Mouse (Mus musculus) cerebellum, postnatal 25 days (tissue): ENCODE data around the gene Lmtk2.

Experiments
- DNase-seq, 2 experiments: peaks; one replicate each; pipeline ENCODE4 v3.0.0; 2021; ENCODE audit warnings: mixed read lengths in 2 of 2

The Lmtk2 gene

GRCm38 (mm10) chr5:144112574-144113438 is 12.6 kb downstream of the Lmtk2 start:
- peak; percentile 66 to 79 for DNase-seq

DNA sequence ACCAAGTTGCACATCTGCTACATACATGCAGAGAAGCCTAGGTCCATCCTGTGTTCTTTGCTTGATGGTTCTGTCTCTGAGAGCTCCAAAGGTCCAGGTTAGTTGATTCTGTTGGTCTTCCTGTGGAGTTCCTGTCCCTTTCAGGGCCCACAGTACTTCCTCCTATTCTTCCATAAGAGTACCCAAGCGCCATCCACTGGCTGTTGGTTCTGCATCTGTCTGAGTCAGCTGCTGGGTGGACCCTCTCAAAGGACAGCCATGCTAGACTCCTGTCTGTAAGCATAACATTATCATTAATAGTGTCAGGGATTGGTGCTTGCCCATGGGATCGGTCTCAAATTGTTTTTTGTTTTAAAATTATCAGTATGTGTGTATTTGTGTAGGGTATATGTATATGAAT is 13.8 kb downstream of the Lmtk2 start:
- DNase-seq, result no peak

GRCm38 (mm10) chr5:144114970-144115627 is 14.9 kb downstream of the Lmtk2 start:
- no peak for DNase-seq

- DNase-seq, result no peak
Observed at GRCm38 (mm10) chr5:144115628-144115977, 15.4 kb downstream of the Lmtk2 start.

DNA sequence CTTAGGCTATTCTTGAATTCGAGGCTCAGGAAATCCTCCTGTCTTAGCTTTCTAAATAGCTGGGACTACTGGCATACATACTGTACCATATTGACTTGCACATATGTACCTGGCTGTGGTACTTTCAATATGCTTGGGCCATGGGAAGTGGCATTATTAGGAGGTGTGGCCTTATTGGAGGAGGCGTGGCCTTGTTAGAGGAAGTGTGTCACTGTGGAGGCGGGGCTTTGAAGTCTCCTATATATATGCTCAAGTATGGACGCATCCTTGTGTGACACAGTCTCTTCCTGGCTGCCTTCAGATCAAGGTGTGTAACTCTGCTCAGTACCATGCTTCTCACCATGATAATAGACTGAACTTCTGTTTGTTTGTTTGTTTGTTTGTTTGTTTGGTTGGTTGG is 18.0 kb downstream of the Lmtk2 start:
- DNase-seq, result no peak

DNA sequence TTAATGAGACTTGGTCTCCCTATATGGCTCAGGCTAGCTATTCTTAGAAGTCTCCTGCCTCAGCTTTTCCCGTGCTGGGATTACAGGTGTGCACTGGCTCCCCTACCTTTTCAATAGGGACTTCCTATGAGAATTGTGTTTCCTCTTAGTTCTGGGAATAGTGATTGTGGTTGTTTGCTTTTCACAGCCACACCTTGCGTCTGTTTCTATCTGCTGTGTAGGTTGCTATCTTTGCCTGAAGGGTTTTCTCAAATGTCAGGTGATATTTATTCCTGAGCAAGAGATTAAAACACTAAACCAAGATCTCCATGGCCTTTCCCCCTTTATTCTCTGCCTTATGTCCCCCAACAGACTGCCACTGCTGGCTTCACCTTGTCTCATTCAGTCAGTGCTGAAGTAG is 19.1 kb downstream of the Lmtk2 start:
- no peak for DNase-seq

- DNase-seq, result no peak
Observed at GRCm38 (mm10) chr5:144121489-144121888, 21.3 kb downstream of the Lmtk2 start.

DNA sequence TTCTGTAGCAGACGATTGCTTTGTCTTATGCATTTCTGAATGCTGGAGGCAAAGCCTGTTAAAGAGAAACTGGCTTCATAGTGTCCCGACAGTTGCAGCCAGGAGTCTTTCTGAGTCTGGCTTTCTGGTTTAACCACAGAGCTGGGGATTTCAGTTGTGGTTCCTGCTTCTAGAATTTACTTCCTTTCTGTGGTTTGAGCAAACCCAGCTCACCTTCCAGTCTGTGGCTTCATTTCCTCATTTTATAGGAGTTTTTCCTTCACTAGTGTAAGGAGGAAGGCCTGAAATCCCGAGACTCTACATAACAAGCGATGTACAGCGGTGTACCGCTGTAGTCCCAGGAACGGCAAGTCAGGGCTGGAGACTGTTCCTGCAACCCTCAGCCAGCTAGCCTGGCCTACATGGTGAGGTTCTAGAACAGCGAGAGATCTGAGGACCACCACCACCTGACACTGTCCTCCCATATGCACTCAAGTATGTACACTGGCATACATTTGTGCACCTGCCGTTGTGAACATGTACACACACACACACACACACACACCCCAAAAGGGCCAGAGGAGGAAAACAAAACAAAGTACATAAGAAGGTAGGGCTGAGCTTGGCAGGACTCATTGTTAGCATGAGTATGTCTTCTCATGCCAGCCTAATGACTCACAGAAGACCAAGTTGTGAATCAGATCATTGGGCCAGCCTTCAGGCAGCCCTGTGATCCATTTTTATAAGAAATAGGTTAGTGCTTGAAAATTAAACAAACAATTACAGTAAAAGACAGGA is 25.9 kb downstream of the Lmtk2 start:
- no peak for DNase-seq

GRCm38 (mm10) chr5:144143531-144143930 is 43.3 kb downstream of the Lmtk2 start:
- DNase-seq, result no peak

- DNase-seq, result no peak
Observed at GRCm38 (mm10) chr5:144146898-144147297, 46.7 kb downstream of the Lmtk2 start.

GRCm38 (mm10) chr5:144149530-144149929 is 49.3 kb downstream of the Lmtk2 start:
- DNase-seq, result no peak

GRCm38 (mm10) chr5:144151270-144151669 is 51.0 kb downstream of the Lmtk2 start:
- DNase-seq, result no peak

DNA sequence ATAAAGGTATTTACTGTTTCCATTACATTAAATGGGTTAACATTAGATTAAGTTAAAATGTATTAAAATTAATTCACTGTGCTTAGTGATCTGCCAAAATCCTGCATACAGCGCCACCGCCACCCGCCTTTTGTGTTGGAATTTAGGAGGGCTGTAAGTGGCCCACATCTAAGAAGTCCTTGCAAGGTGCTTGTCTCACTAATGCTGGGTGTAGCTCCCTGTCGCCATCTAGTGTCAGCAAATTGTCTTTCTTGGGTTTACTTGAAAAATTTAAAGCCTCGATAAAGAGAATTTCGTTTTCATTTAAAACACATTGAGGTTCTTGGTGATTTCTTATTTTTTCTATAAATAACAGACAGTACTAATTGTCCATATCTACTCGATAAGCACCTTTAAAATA is 54.3 kb downstream of the Lmtk2 start:
- DNase-seq, result peak; percentile 60 to 79

DNA sequence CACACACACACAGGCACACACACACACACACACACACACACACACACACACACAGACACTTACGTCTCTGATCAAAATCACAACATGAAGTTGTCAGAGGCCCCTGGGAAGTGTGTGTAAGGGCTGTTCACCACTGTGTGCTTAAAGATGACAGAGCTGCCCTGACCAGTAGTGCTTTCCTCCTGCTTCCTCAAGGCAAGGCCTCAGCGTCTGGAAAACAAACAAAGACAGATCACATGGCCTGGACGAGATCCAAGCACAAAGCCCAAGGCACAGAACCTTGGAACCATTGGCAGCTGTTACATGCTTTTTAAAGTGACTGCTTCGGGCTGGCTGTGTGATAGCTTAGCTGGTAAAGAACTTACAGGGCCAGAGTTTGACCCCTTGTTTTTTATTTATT is 58.4 kb downstream of the Lmtk2 start:
- peak; percentile 40 to 63 for DNase-seq

GRCm38 (mm10) chr5:144159137-144159536 is 58.9 kb downstream of the Lmtk2 start:
- no peak for DNase-seq

- no peak for DNase-seq
Observed at GRCm38 (mm10) chr5:144162080-144162812, 62.0 kb downstream of the Lmtk2 start.

- DNase-seq, result peak; percentile 78 to 85
Observed at GRCm38 (mm10) chr5:144162813-144163517, 62.7 kb downstream of the Lmtk2 start.

DNA sequence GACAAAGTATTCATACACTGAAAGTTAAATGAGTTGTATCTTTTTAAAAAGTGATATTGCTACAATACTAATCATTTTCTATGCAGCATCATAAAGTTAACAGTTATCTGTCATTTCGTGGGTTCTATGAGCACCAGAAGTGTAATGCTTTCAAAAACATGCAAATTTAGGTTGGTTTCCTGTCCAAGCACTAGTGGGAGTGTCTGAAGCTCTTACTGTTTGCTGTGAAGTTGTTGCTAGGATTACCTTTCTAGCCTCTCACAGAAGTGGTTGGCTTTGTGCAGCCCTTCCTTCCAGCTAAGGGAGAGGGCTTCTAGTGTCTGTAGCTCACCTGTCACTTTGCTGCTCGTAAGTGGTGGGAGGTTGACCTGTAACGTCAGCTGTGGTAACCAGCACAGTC is 65.5 kb downstream of the Lmtk2 start:
- no peak for DNase-seq

- DNase-seq, result peak; percentile 47 to 54
Observed at GRCm38 (mm10) chr5:144169275-144169975, 69.2 kb downstream of the Lmtk2 start.

GRCm38 (mm10) chr5:144173648-144174047 is 73.4 kb downstream of the Lmtk2 start:
- no peak for DNase-seq

- no peak for DNase-seq
Observed at GRCm38 (mm10) chr5:144178216-144178615, 78.0 kb downstream of the Lmtk2 start.

GRCm38 (mm10) chr5:144181249-144181648 is 81.0 kb downstream of the Lmtk2 start:
- DNase-seq, result no peak
